8 mouse cellular contexts compared by ENCODE assay signal in the genomic region with DNA sequence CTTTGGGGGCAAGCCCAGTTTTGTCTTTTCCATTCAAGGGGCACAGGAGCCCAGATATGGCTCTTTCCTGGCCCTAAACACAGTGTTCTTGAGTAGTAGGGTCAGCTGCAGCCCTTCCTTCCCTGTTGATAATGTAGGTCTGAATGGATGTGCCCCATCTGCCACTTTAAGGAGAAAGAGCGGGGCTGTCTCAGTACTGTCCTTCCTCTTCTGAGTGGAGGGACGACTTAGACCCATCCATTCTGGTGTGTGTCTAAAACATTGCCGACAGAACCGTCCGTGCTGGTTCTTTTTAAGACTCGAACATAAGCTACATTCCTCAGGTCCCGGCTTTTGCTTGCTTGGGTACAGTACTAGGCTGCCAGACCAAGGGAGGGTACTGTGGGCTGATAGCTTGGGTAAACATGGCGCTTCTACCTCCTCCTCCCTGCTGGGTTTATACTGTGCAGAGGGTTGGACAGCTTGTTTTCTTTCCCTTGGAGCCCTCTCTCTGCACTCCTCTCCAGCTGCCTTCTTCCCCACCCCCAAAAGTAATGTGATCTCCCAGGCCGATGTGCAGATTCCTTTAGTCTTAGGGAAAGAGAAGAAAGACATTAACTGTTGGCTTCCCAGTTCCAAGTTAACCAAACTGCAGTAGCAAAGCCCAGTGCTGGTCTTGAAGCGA.
DNase-seq lines count a peak whose midpoint lies in the region; ATAC-seq lines count a peak whose summit lies in the region.

No protein-coding gene starts in this region.

- H3K36me3 ChIP-seq in intestine, embryonic 15.5 days, result no peaks in the 10 kb centered on the region
- no peaks in the 10 kb centered on the region for H3K36me3 ChIP-seq in neural tube, embryonic 13.5 days

- ATAC-seq in intestine, embryonic 15.5 days, result peak; percentile 89
- peak; percentile 56; the same call in 1 of the 2 replicates for ATAC-seq in neural tube, embryonic 13.5 days (ENCODE audit: low read depth)

- peak; percentile 49 to 79 for DNase-seq in adrenal gland, adult (ENCODE audit: inconsistent age in 2 of 2, low spot score in 1 of 2)
- DNase-seq in adrenal gland, adult 18-20 months (ENCODE audit: low spot score in 2 of 2), result no peak
- peak; percentile 62 for DNase-seq in urinary bladder, postnatal 14 days (ENCODE audit: low spot score)
- DNase-seq in urinary bladder, postnatal 10 days (ENCODE audit: low spot score), result no peak
- no peak for DNase-seq in MN1 (ENCODE audit: low spot score)
- DNase-seq in spleen, postnatal 4 days (ENCODE audit: low spot score in 2 of 2), result no peak

- H3K27me3 ChIP-seq in intestine, embryonic 15.5 days (replicated peaks), result no peaks in the 10 kb centered on the region
- H3K27me3 ChIP-seq in neural tube, embryonic 13.5 days, result no peaks in the 10 kb centered on the region

- H3K9me3 ChIP-seq in intestine, embryonic 15.5 days, result no peaks in the 10 kb centered on the region
- H3K9me3 ChIP-seq in neural tube, embryonic 13.5 days, result 0 out of 2 replicates have a peak, but pooled peaks cover 5% of the 10 kb centered on the region

- WGBS in intestine, embryonic 15.5 days, result 14% methylated on average over 10 of the region's 10 CpGs
- 25% methylated on average over 10 of the region's 10 CpGs for WGBS in neural tube, embryonic 13.5 days

- peak overlapping the region; percentile 37 for H3K9ac ChIP-seq in intestine, embryonic 15.5 days
- H3K9ac ChIP-seq in neural tube, embryonic 13.5 days, result no peak overlapping the region

- H3K4me1 ChIP-seq in intestine, embryonic 15.5 days (replicated peaks), result peaks cover 35% of the 10 kb centered on the region
- H3K4me1 ChIP-seq in neural tube, embryonic 13.5 days (replicated peaks), result peaks cover 25% of the 10 kb centered on the region

- H3K4me2 ChIP-seq in intestine, embryonic 15.5 days (replicated peaks), result peak overlapping the region; percentile 57
- peak overlapping the region; percentile 20 for H3K4me2 ChIP-seq in neural tube, embryonic 13.5 days

- peak overlapping the region; percentile 95 for H3K27ac ChIP-seq in intestine, embryonic 15.5 days
- peak overlapping the region; percentile 59 for H3K27ac ChIP-seq in neural tube, embryonic 13.5 days (replicated peaks)

- peak overlapping the region; percentile 22 for H3K4me3 ChIP-seq in intestine, embryonic 15.5 days (replicated peaks)
- H3K4me3 ChIP-seq in neural tube, embryonic 13.5 days, result no peak overlapping the region

Comparison
In these comparisons a context has a peak if more than half of its experiments do, and no peak if none do; other contexts are left out.
1. DNase-seq: peak in adrenal gland, adult (2 of 2) and urinary bladder, postnatal 14 days (single experiment); none in adrenal gland, adult 18-20 months (0 of 2), urinary bladder, postnatal 10 days (single experiment), MN1 (single experiment) and spleen, postnatal 4 days (0 of 2).